Mouse (Mus musculus): ENCODE results near the gene Arpc5. TPM values are rescaled to one million over a fixed set of nuclear protein-coding genes. Genes with fewer than 3 reads are reported as not detected.

Arpc5 gene
- total and polyA plus RNA-seq, 2 experiments from 2014 or later: 168 to 410 TPM

GRCm38 (mm10) chr1:152749276-152749675, 17.1 kb upstream of the Arpc5 start:
- H3K9me3 ChIP-seq (ENCODE audit: low read length): no peaks in the 10 kb centered on the region
- no peaks in the 10 kb centered on the region; the same call in 1 of the 2 replicates for H3K4me1 ChIP-seq (ENCODE audit: insufficient read depth, low read length)
- no peaks in the 10 kb centered on the region for H3K27me3 ChIP-seq (ENCODE audit: insufficient read depth, low read length)
- H3K27ac ChIP-seq (ENCODE audit: low read depth, low read length): no peak overlapping the region
- ATAC-seq (ENCODE audit: low FRiP score) (no peak), DNase-seq (ENCODE audit: low spot score) (no peak)
- WGBS: 78% methylated on average over 9 of the region's 9 CpGs
- H3K4me2 ChIP-seq (ENCODE audit: low read depth, low read length, poor library complexity, severe bottlenecking): no peak overlapping the region
- no peak overlapping the region; the same call in 1 of the 2 replicates for H3K9ac ChIP-seq (replicated peaks; ENCODE audit: low read length, poor library complexity, severe bottlenecking)
- TF ChIP-seq CTCF (IDR thresholded peaks at IDR 0.05): no peak
- H3K36me3 ChIP-seq (ENCODE audit: insufficient read depth, low read length): no peaks in the 10 kb centered on the region
- no peak overlapping the region for H3K4me3 ChIP-seq (ENCODE audit: low read depth, low read length)

GRCm38 (mm10) chr1:152750312-152750965, 15.9 kb upstream of the Arpc5 start, which contains the start of gene Apobec4:
Gene Apobec4, plus strand, starts transcription at chr1:152750551.
- no peak for DNase-seq (ENCODE audit: low spot score)
- 0 out of 2 replicates have a peak within 1 kb of the TSS, but pooled peaks have one; percentile 32 for H3K27ac ChIP-seq (ENCODE audit: low read depth, low read length)
- no peak within 1 kb of the TSS for H3K4me2 ChIP-seq (ENCODE audit: low read depth, low read length, poor library complexity, severe bottlenecking)
- H3K4me3 ChIP-seq (ENCODE audit: low read depth, low read length): no peak within 1 kb of the TSS
- 45% methylated on average over 13 of the region's 13 CpGs for WGBS
- H3K27me3 ChIP-seq (ENCODE audit: insufficient read depth, low read length): no peaks in the 10 kb centered on the region
- no peaks in the 10 kb centered on the region for H3K36me3 ChIP-seq (ENCODE audit: insufficient read depth, low read length)
- no peaks in the 10 kb centered on the region; the same call in 1 of the 2 replicates for H3K4me1 ChIP-seq (ENCODE audit: insufficient read depth, low read length)
- TF ChIP-seq CTCF (IDR thresholded peaks at IDR 0.05): no peak
- no peaks in the 10 kb centered on the region for H3K9me3 ChIP-seq (ENCODE audit: low read length)
- H3K9ac ChIP-seq (replicated peaks; ENCODE audit: low read length, poor library complexity, severe bottlenecking): peak within 1 kb of the TSS; percentile 24; the same call in 1 of the 2 replicates
- no peak for ATAC-seq (ENCODE audit: low FRiP score)

- H3K4me1 ChIP-seq (ENCODE audit: insufficient read depth, low read length): no peaks in the 10 kb centered on the region
- ATAC-seq (ENCODE audit: low FRiP score): no peak
Observed at GRCm38 (mm10) chr1:152761791-152762190, 4.6 kb upstream of the Arpc5 start.

GRCm38 (mm10) chr1:152766804-152767748, 734 bp downstream of the Arpc5 start:
- under 1% methylated on average over 57 of the region's 60 CpGs for WGBS
- TF ChIP-seq CTCF (IDR thresholded peaks at IDR 0.05): no peak
- Histone ChIP-seq H3K9me3 (ENCODE audit: low read length) (no peaks in the 10 kb centered on the region), H3K4me2 (ENCODE audit: low read depth, low read length, poor library complexity, severe bottlenecking) (peak overlapping the region; percentile 66), H3K9ac (replicated peaks; ENCODE audit: low read length, poor library complexity, severe bottlenecking) (peak overlapping the region; percentile 94), H3K27me3 (ENCODE audit: insufficient read depth, low read length) (no peaks in the 10 kb centered on the region), H3K27ac (ENCODE audit: low read depth, low read length) (peak overlapping the region; percentile 86), H3K4me1 (ENCODE audit: insufficient read depth, low read length) (no peaks in the 10 kb centered on the region), H3K36me3 (ENCODE audit: insufficient read depth, low read length) (peaks cover 14% of the 10 kb centered on the region), H3K4me3 (ENCODE audit: low read depth, low read length) (peak overlapping the region; percentile 98)
- ATAC-seq (ENCODE audit: low FRiP score): no peak; the same call in 1 of the 2 replicates
- peak; percentile 30 for DNase-seq (ENCODE audit: low spot score)

More at GRCm38 (mm10) chr1:152761791-152762190, 4.6 kb upstream of the Arpc5 start:
- Histone ChIP-seq H3K27me3 (ENCODE audit: insufficient read depth, low read length) (no peaks in the 10 kb centered on the region), H3K9me3 (ENCODE audit: low read length) (no peaks in the 10 kb centered on the region), H3K4me3 (ENCODE audit: low read depth, low read length) (no peak overlapping the region), H3K36me3 (ENCODE audit: insufficient read depth, low read length) (no peaks in the 10 kb centered on the region), H3K27ac (ENCODE audit: low read depth, low read length) (no peak overlapping the region), H3K9ac (replicated peaks; ENCODE audit: low read length, poor library complexity, severe bottlenecking) (no peak overlapping the region), H3K4me2 (ENCODE audit: low read depth, low read length, poor library complexity, severe bottlenecking) (no peak overlapping the region)
- TF ChIP-seq CTCF (IDR thresholded peaks at IDR 0.05): no peak
- WGBS: 83% methylated on average over 2 of the region's 2 CpGs
- no peak for DNase-seq (ENCODE audit: low spot score)

- Histone ChIP-seq H3K4me2 (ENCODE audit: low read depth, low read length, poor library complexity, severe bottlenecking) (peak overlapping the region; percentile 66), H3K27ac (ENCODE audit: low read depth, low read length) (no peak overlapping the region), H3K4me3 (ENCODE audit: low read depth, low read length) (peak overlapping the region; percentile 98), H3K36me3 (ENCODE audit: insufficient read depth, low read length) (peaks cover 18% of the 10 kb centered on the region), H3K9ac (replicated peaks; ENCODE audit: low read length, poor library complexity, severe bottlenecking) (peak overlapping the region; percentile 94; the same call in 1 of the 2 replicates), H3K9me3 (ENCODE audit: low read length) (no peaks in the 10 kb centered on the region), H3K4me1 (ENCODE audit: insufficient read depth, low read length) (no peaks in the 10 kb centered on the region), H3K27me3 (ENCODE audit: insufficient read depth, low read length) (no peaks in the 10 kb centered on the region)
- DNase-seq (ENCODE audit: low spot score) (peak; percentile 96), ATAC-seq (ENCODE audit: low FRiP score) (peak; percentile 21; the same call in 1 of the 2 replicates)
- TF ChIP-seq CTCF (IDR thresholded peaks at IDR 0.05): peak; percentile 88
- WGBS: 3% methylated on average over 5 of the region's 5 CpGs
Observed at GRCm38 (mm10) chr1:152767749-152768488, 1.6 kb downstream of the Arpc5 start.

Measured in midbrain, postnatal 0 days (tissue).